Mouse (Mus musculus) megakaryocyte, embryonic 14.5 days (primary cell): Measurements from ENCODE around the gene Zfp819. TPM values are rescaled to one million over a fixed set of nuclear protein-coding genes. Genes with fewer than 3 reads are reported as not detected.

ENCODE experiments used
- H3K27me3 ChIP-seq: replicated peaks from 2 replicates; pipeline ENCODE3; 2012; ENCODE audit warnings: inconsistent platforms
- H3K36me3 ChIP-seq: replicated peaks from 2 replicates; pipeline ENCODE3; 2012; ENCODE audit warnings: low read length, inconsistent platforms, mixed read lengths
- H3K4me1 ChIP-seq: 2 replicates; pipeline ENCODE4 v1.6.1; 2012; ENCODE audit warnings: inconsistent platforms
- H3K4me3 ChIP-seq: replicated peaks from 2 replicates; pipeline ENCODE3; 2012; ENCODE audit warnings: moderate library complexity, mild to moderate bottlenecking, inconsistent platforms
- H3K9me3 ChIP-seq: 2 replicates; pipeline ENCODE4 v1.6.1; 2012; ENCODE audit warnings: inconsistent platforms
- FLI1 ChIP-seq: IDR thresholded peaks from 2 replicates; pipeline ENCODE4 v1.6.1; 2012; ENCODE audit warnings: low read length, inconsistent platforms, mixed read lengths
- GATA1 ChIP-seq: IDR thresholded peaks from 3 replicates; pipeline ENCODE4 v1.6.1; 2012; ENCODE audit warnings: mixed read lengths, low read length, inconsistent platforms, borderline replicate concordance
- polyA plus RNA-seq: library from polyadenylated mRNA; stranded (reverse); fragments of >175 nt; gene quantifications from 2 replicates; pipeline ENCODE4 v1.2.3, GENCODE M21; 2012; ENCODE audit warnings: low replicate concordance; ENCODE audit not compliant: insufficient read depth

The Zfp819 gene
- not detected in 2 replicates for polyA plus RNA-seq

DNA sequence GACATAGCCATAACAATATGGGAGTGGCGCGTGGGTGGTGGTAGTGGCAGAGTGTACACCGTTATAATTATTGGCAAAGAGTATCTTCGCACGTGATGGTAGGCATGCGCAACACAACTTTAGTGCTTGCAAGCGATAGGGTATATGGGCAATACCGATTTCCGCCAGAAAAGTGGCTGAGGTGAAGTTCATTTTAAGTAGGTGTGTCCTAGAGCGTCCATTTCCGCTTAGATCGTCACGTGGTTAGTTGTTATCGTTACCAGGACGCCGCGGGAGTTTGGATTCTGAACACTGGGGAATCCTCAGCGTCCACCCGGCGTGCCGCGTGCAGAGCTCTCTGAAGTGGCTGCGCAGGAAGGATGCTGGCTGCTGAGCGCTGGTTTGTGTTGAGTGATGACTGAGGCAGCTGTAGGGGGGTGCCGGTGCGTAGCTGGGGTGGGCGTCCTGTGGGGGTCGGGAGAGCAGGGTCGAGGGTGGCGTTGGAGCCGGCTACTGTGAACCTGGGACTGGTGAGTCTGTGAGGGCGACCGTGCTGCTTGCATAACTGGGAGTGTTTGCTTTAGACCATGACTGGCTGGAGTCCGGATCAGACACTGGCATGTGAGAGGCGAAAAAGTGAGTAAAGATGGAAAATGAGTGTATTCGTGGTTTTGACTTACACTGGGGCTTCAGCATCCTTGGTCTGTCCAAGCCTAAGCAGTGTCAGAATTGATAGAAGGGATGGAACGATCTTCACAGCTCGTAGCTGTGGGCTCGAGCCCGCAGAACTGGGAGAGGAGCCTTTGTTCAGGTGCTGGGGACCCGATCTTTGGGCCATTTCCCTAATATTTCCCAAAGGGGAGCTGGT is at the start of gene Zfp819:
Gene Zfp819 (plus strand): TSS at position 274 of the 847 bp plus-strand sequence.
- TF ChIP-seq GATA1 (no peak), FLI1 (no peak)
- peaks cover 5% of the 10 kb centered on the region; the same call in 1 of the 2 replicates for H3K9me3 ChIP-seq
- H3K4me1 ChIP-seq = peaks cover 10% of the 10 kb centered on the region
- H3K4me3 ChIP-seq = peak within 1 kb of the TSS; percentile 67
- H3K36me3 ChIP-seq = no peaks in the 10 kb centered on the region
- peaks cover 25% of the 10 kb centered on the region for H3K27me3 ChIP-seq

DNA sequence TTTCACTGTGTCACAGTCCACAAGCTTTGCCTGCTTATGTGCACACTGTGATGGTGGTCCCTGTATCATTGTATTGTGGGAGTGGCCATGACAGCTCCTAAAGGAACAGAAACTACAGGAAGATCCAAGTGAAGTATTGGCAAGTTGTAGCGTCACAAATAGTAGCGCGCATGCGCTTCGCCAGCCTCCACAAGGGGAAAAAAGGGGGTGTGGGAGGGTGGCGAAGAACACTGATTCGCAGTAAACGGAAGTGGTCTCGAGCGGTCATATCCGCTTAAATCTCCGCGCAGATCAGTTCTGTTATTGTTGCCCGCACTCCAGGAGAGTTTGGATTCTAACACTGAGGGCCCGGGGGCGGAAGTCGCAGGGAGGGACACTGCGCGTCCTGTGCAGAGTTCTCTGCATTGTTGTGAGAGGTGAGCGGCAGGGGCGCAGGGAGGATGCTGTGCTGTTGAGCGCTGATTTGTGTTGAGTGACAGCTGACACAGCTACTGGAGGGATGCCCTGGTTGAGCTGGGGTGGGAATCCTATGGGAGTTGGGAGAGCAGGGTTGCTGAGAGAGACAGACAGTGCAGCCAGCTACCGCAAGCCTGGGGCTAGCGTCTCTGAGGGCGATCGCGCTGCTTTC is 44.8 kb upstream of the Zfp819 start, which contains the start of gene Zfp658:
Gene Zfp658 (plus strand): TSS at position 251 of the 628 bp plus-strand sequence.
- Histone ChIP-seq H3K27me3 (peaks cover 58% of the 10 kb centered on the region), H3K4me3 (peak within 1 kb of the TSS; percentile 91), H3K9me3 (no peaks in the 10 kb centered on the region), H3K4me1 (peaks cover 27% of the 10 kb centered on the region), H3K36me3 (no peaks in the 10 kb centered on the region)
- no peak for TF ChIP-seq FLI1
- TF ChIP-seq GATA1 = no peak

DNA sequence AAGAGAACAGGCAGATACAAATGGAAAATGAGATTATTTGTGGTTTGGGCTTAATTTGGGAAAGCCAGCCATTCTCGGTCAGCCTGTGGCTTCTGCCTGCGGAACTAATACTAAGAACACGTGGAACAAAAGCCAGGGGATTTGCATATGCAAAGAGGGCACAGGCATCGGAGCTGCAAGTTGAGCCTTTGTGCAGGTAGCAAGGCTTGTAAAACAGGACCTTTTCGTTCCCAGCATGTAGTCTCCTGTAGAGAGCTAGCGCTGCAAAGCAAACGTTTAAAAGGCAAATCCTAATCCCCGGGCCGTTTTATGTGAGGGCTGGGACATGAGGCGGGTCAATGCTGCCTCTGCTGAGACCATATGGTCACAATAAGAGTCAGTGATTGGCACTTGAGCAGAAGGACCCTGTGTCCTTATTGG is 44.3 kb upstream of the Zfp819 start:
- Histone ChIP-seq H3K4me1 (peaks cover 22% of the 10 kb centered on the region), H3K4me3 (peak overlapping the region; percentile 91), H3K27me3 (peaks cover 58% of the 10 kb centered on the region), H3K9me3 (no peaks in the 10 kb centered on the region), H3K36me3 (no peaks in the 10 kb centered on the region)
- no peak for TF ChIP-seq FLI1

DNA sequence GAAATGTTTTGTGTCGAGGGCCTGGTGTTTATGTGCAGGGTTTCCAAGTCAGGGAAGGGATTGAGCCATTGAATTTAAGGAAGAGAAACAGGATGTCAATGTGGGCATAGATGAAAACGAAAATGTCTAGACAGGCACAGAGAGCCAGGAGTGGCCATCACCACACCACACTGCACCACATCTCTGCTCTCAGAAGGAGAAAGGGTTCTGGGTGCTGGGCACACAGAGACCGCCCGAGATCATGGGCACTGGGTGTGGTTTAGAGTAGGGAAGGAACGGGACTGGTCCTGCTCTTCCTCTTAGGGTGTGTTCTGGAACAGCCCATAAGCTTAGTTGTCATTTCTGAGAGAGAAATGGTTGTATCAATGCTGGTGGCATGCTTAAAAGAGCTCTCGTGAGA is 43.7 kb upstream of the Zfp819 start:
- Histone ChIP-seq H3K9me3 (no peaks in the 10 kb centered on the region), H3K4me3 (peak overlapping the region; percentile 47), H3K36me3 (no peaks in the 10 kb centered on the region), H3K4me1 (peaks cover 22% of the 10 kb centered on the region), H3K27me3 (peaks cover 60% of the 10 kb centered on the region)
- TF ChIP-seq GATA1 (no peak), FLI1 (no peak)

DNA sequence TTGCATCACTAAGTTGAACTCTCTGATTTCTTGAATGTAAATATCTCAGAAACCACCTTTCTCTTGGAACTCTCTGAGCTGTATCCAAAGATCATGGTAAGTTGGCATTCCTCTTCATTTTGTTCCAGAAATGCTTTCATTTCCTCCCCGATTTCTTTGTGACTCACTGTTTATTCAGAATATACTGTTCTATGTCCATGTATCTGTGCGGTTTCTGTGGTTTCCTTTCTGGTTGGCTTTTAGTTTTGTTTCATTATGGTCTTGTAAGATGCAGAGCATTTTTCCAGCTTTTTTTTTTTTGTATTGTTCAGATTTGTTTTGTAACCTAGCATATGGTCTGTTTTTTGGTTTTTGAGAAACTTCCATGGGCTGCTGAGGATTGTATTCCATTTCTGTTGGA is 35.8 kb upstream of the Zfp819 start:
- H3K36me3 ChIP-seq = no peaks in the 10 kb centered on the region
- peaks cover 27% of the 10 kb centered on the region for H3K9me3 ChIP-seq
- H3K4me1 ChIP-seq = no peaks in the 10 kb centered on the region
- peaks cover 21% of the 10 kb centered on the region for H3K27me3 ChIP-seq
- TF ChIP-seq FLI1 (no peak), GATA1 (no peak)
- H3K4me3 ChIP-seq = no peak overlapping the region

DNA sequence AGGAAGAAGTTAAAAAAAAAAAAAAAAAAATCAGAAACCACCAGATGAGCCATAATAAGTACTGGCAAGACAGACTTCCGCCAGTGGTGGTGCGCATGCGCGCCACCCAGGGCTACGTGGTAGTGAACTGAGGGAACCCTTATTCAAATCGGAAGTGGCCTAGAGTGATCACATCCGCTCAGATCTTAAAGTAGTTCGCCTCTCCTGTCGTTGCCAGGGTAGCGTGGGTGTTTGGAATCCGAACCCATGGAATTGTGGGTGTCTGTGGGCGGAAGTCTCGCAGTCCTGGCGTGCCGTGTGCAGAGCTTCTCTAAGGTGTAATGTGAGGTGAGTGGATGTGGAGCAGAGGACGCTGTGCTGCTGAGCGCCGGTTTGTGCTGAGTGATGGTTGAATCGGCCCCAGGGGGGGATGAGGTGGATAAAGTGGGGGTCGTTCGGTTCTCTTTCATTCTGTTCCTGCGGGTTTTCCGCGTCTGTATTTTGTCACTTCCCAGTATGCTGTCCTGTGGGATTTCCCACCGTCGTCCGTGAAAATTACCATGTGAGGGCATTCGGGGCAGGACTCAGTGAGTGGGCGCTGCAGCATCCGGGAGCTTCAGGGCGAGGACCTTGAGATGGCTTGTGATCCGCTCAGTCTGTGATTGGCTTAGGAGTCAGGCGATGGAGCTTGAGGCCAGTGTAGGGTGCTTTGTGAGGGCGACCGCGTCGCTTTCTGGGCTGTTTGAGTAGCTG is 27.4 kb upstream of the Zfp819 start, which contains the start of gene Zfp719:
Gene Zfp719 (plus strand): TSS at position 171 of the 732 bp plus-strand sequence.
- peaks cover 19% of the 10 kb centered on the region for H3K36me3 ChIP-seq
- TF ChIP-seq GATA1 (no peak), FLI1 (0 out of 2 replicates have a peak, but pooled peaks have one; percentile 42)

DNA sequence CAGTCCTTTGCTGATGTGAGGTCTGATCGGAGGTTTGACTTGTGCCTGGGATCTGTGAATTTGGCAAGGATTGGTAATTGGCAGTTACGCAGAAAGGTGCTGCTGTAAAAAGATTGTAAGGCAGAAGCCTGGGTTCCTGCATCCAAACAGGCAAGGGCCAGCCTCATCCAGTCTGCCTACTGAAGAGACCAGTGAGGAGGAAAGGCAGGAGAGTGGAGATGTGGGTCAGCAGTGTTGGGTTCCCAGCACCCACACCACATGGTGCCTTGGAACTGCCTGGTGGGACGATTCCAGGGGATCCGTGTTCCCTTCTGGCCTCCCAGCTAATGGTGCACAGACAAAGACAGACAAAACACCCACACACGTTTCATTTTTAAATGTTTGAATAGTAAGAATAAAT is 26.4 kb upstream of the Zfp819 start:
- Histone ChIP-seq H3K9me3 (no peaks in the 10 kb centered on the region), H3K36me3 (peaks cover 28% of the 10 kb centered on the region), H3K4me1 (peaks cover 29% of the 10 kb centered on the region), H3K4me3 (peak overlapping the region; percentile 98), H3K27me3 (no peaks in the 10 kb centered on the region)
- TF ChIP-seq FLI1 (no peak), GATA1 (no peak)

More for the DNA sequence above, 27.4 kb upstream of the Zfp819 start, which contains the start of gene Zfp719:
- H3K9me3 ChIP-seq = no peaks in the 10 kb centered on the region
- H3K27me3 ChIP-seq = peaks cover under 1% of the 10 kb centered on the region
- H3K4me3 ChIP-seq = peak within 1 kb of the TSS; percentile 98
- peaks cover 29% of the 10 kb centered on the region for H3K4me1 ChIP-seq

DNA sequence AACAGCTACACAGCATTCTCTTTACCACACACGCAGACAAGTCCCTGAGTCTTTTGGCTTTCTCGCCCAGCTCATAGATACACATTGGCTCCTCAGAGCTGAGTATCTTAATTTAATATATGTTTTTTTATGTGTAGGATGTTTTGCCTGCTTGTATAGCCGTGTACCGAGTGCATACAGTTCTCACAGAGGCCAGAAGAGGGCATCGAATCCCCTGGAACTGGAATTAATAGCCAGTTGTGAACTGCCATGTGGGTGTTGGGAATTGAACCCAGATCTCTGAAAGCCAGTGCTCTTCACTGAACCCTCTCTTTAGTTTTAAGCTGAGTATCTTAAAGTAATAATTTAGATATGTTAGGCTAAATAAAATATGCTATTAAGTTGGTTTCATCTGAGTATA is 22.2 kb upstream of the Zfp819 start:
- H3K4me3 ChIP-seq = no peak overlapping the region
- H3K4me1 ChIP-seq = peaks cover 26% of the 10 kb centered on the region
- H3K36me3 ChIP-seq = peaks cover 71% of the 10 kb centered on the region
- H3K27me3 ChIP-seq = no peaks in the 10 kb centered on the region
- H3K9me3 ChIP-seq = no peaks in the 10 kb centered on the region
- no peak for TF ChIP-seq GATA1
- TF ChIP-seq FLI1 = no peak

DNA sequence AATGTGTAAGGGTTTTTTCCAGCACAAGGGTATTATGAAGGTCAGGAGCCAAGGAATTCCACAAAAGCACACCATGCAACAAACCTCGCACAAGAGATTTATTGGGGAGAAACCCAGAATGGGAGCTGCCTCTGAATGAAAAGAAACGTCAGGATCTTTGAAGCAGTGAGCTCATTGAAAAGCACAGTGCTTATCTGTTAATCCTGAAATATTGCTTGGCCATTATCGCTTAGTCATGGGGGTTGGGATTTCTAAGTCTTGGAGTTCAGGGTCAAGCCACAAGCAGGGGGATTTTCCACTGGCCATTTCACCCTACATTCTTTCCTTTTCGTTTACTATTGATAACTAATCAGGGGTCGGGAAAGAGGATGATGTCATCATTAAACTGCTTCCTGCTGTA is 5.1 kb upstream of the Zfp819 start:
- H3K36me3 ChIP-seq = no peaks in the 10 kb centered on the region
- peaks cover 17% of the 10 kb centered on the region for H3K27me3 ChIP-seq
- no peak for TF ChIP-seq GATA1
- peaks cover 9% of the 10 kb centered on the region for H3K4me1 ChIP-seq
- H3K9me3 ChIP-seq = peaks cover 3% of the 10 kb centered on the region; the same call in 1 of the 2 replicates
- no peak overlapping the region for H3K4me3 ChIP-seq
